Mouse (Mus musculus) adipocyte (in vitro differentiated cells): ENCODE measurements around the gene Vwa7.
A peak's percentile ranks its signal among the peaks of the same experiment; 100 is the strongest.
"Not testable (repeated sequence)": the region's sequence is repeated elsewhere in the genome, so short reads cannot be mapped to it uniquely, and the experiment has no call there.

ENCODE experiments used
- DNase-seq: peaks from one replicate; pipeline ENCODE4 v3.0.0-alpha.2; 2016; ENCODE audit warnings: low spot score

The Vwa7 gene

DNA sequence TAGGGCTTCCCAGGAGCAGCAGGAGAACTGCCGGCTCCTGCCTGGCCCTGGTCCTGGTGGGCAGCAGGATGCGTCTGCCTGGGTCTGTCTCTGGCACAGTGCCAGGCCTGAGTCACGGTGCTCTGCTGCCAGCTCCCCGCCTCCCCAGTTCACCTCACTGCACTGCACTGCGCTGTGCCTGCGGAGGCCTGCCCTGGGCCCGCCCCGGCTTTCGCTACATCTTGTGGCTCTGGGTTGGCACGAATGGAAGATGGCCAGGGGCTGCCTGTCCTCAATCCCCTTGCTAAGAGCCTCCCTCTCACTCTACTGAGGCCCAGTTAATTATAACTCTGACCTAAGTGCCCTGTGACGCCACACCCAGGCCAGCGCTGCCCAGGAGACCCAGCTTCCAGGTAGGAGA, at the start of gene Vwa7:
TSS of gene Vwa7 (plus strand) at position 204 of the 400 bp plus-strand sequence.
- no peak for DNase-seq

GRCm38 (mm10) chr17:34969822-34970221, 46.6 kb upstream of the Vwa7 start, which contains the start of gene Gm20481:
Gene Gm20481 (plus strand): TSS chr17:34969912.
- not testable (repeated sequence) for DNase-seq

DNA sequence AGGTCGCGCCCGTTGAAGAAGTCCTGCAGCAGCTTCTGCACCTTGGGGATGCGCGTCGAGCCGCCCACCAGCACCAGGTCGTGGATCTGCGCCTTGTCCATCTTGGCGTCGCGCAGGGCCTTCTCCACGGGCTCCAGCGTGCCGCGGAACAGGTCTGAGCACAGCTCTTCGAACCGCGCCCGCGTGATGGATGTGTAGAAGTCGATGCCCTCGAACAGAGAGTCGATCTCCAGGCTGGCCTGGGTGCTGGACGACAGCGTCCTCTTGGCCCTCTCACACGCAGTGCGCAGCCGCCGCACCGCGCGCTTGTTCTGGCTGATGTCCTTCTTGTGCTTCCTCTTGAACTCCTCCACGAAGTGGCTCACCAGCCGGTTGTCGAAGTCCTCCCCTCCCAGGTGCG, 45.5 kb upstream of the Vwa7 start:
- not testable (repeated sequence) for DNase-seq

- not testable (repeated sequence) for DNase-seq
These were observed 44.7 kb upstream of the Vwa7 start for GRCm38 (mm10) chr17:34971694-34972068.

DNA sequence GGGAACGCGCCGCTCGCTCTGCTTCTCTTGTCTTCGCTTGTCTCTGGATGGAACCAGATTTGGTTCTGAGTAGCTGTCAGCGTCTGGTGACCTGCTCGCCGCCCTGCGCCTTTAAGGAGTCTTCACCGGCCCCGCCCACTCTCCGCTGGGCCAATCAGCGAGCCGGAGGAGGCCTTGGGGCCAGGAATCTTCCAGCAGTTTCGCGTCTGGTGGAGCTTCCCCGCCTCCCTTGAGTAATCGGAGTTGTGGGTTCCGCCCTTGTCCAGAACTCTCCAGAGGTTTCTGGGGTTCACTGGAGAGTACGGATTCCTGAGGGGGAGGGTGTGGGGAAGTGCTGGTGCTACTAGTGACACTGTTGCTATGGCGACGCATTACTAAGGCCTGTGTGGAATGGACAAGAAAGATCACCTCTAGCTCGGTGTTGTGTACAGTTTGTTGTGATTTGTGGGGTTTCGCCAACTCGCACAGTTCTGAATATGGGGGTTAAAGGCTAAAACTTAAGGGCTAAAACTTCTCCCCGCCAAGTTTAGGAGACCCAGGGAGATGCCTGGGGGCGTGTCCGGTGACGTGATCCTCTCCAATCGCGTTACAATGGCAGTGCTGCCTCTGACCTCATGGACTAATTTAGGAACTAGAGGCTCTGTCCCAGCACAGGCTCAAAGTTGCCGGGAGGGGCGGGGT, 44.2 kb upstream of the Vwa7 start, which contains the start of the genes Hspa1a and Hspa1l:
TSS of gene Hspa1a (minus strand) at position 88 of the 681 bp plus-strand sequence.
TSS of gene Hspa1l (plus strand) at position 635 of the 681 bp plus-strand sequence.
- not testable (repeated sequence) for DNase-seq

GRCm38 (mm10) chr17:34975581-34976492, 40.5 kb upstream of the Vwa7 start:
- peak; percentile 72 for DNase-seq

DNA sequence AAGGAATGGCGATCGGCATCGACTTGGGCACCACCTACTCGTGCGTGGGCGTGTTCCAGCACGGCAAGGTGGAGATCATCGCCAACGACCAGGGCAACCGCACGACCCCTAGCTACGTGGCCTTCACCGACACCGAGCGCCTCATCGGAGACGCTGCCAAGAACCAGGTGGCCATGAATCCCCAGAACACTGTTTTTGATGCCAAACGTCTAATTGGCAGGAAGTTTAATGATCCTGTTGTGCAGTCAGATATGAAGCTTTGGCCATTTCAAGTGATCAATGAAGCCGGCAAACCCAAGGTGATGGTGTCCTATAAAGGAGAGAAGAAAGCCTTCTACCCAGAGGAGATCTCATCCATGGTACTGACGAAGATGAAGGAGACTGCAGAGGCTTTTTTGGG, 39.4 kb upstream of the Vwa7 start:
- DNase-seq: no peak

DNA sequence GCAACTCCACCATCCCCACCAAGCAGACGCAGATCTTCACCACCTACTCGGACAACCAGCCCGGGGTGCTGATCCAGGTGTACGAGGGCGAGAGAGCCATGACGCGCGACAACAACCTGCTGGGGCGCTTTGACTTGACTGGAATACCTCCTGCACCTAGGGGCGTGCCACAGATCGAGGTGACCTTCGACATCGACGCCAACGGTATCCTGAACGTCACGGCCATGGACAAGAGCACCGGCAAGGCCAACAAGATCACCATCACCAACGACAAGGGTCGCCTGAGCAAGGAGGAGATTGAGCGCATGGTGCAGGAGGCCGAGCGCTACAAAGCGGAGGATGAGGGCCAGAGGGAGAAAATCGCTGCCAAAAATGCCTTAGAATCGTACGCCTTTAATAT, 38.1 kb upstream of the Vwa7 start:
- no peak for DNase-seq

DNA sequence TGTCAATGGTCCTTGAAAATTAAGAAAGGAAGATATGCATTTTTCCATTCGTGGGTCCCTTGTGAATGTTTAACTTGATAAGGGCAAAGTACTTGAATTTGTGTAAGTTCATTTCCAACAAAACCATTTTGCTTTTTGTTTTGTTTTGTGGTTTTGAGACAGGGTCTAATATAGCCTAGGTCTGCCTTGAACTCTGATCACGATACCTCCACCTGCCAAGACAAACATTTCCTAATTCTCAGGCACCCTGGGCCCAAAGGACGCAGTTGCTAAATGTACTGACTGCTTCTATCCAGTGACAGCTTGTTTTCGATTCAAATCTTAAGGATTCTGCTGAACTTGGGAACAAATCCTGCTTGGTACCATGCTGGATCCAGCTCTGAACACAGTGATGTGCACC, 36.7 kb upstream of the Vwa7 start:
- DNase-seq: no peak

- peak; percentile 81 for DNase-seq
These were observed 35.7 kb upstream of the Vwa7 start for GRCm38 (mm10) chr17:34980655-34981054.

GRCm38 (mm10) chr17:34981690-34982180, 34.6 kb upstream of the Vwa7 start, which contains the start of gene Lsm2:
Gene Lsm2 (plus strand): TSS chr17:34981862.
- DNase-seq: peak; percentile 96

DNA sequence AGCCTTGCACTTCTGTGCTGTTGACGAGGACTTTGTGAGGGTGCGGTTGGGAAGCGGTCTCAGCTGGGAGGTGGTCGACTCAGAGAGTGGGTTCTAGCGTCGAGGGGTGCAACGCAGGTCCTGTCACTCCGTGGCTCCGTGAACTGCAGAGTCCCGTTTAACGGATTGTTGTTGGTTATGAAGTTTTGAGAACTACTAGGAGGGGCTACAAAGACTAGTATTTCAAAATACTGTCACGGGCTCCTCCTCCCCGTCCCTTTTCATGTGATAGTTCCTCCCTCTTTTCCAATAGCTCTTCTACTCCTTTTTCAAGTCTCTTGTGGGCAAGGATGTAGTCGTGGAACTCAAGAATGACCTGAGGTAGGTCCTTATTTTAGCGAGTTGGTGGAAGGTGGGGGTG, 34.1 kb upstream of the Vwa7 start:
- no peak for DNase-seq

GRCm38 (mm10) chr17:34984218-34984617, 32.2 kb upstream of the Vwa7 start:
- no peak for DNase-seq

DNA sequence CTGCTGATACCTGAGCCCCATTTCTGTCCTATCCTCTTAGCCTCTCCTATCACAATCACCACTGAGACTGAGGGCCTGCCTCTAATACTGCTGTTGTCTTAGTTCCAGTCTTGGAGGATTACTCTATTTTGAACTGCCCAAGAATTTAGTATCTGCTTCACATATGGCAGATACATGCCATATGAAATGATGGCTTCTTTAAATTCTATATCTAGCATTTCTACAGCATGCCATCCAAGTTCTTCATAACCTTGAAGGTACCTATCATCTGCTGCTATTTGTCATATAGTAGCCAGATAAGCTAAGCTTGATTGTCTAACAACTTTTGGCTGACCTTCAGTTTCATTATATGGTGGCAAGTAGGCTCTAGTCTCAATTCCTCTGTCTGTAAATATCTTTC, 21.6 kb upstream of the Vwa7 start:
- DNase-seq: no peak

DNA sequence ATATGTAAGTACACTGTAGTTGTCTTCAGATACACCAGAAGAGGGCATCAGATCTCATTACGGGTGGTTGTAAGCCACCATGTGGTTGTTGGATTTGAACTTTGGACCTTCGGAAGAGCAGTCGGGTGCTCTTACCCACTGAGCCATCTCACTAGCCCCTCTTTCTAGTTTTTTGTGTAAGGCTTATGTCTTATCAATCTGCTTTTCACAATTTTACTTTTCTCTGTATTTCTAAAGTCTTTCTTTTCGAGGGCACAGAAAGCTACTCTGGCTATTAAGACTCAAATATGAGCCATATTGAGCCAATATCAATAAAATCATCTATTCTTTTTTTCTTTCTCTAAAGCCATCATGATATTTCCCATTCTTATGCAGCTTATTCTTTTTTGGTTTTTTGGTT, 21.2 kb upstream of the Vwa7 start:
- not testable (repeated sequence) for DNase-seq

DNA sequence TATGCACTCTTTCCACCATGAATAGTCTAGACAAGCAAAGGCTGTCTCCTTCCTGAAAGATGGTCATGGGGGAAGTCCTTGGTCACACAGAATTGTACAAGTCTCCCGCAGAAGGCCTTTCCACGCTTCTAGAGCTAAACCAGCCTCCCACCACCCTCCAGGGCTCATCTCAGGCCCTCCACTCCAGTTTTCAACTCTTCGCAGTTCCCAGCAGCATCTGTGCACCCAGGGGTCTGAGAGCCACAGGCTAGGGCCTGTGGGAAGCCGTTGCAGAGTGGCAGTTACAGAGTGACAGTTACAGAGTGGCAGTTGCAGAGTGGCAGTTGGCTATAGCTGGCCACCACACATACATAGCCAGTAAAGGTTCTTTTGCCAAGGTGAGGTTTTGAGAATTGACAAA, 20.5 kb upstream of the Vwa7 start:
- DNase-seq: not testable (repeated sequence)

DNA sequence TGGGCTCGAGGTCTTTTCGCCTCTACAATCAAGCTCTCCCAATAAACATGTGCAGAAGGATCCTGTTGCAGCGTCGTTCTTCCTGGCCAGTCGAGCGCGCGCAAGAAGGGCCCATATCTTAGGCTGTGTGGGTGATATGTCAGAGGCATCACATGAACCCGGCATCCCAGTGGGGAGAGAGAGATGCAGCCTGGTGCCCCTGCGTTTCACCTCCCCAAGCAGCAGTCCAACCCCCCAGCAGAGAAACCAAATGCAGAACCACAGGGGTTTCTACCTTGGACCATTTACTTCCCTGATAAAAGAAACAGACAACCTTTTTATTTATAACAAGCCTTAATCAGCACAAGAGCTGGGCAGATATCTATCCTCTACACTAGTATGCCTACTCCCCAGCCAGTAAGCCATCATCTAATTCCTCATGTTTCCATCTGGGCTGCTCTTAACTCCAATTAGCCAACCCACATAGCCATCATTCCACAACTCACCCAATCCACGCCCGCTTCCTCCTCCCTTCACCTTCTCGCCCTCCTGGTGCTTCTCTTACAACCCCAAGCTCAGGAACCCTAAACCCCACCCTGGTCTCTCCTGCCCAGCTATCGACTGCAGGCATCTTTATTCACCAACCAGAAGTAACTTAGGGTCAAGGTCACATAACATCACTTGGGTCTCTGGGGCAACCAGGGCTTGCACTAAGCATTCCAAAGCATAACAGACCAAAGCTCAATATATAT, 19.8 kb upstream of the Vwa7 start:
- DNase-seq: no peak

DNA sequence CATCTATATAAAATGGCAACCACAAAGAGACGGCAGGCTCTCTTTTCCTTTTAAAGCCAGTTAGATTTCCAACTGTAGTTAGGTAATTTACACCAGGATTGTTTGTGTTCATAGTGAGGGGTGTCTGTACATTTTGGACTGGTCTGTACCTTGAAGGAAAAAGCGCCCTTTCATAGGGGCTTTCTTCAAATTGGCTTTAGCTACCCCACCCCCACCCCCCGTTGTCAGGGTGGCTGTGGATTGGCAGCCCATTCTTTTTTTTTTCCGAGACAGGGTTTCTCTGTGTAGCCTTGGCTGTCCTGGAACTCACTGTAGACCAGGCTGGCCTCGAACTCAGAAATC, 19.3 kb upstream of the Vwa7 start:
- DNase-seq: no peak

DNA sequence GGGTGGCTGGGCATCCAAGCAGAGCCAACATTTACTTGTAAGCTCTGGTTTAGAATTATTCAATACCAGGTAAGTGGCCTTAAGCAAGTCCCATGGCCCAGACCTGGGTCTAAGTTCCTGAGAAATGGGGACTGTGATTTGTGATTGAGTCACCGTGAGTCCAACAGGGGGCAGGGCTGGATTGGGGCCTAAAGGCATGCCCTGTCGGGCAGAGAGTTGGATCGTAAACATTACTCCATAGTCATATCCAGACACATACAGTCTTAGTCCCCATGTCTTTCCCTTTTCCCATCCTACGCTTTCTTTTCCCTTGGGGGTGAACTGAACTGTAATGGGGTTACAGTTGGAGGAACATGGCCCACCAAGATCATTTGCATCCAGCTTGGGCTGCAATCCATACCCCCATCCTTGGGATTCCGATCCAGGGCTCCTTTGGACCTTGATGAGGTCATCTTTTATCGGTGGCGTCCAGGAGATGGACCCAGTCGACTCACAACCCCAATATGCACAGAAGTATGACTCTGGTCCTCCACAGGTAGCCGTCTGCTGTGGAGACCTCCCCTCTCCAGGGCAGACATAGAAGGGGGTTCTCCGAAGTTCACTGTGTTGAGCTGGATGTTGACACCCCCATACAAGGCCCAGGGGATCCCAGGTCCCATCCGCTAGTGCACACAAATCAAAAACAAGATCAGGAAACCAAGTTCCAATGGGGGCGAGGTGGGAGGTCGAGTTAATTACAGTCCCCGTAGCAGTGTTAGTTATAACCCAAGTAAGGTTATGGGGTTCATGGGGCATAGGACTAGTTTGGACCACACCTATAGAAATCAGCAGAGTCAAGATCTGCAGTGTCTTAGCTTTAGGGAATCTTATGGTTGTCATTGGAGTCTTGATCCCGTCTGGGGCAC, 17.6 kb upstream of the Vwa7 start:
- no peak for DNase-seq

GRCm38 (mm10) chr17:34999871-35000716, 16.3 kb upstream of the Vwa7 start:
- not testable (repeated sequence) for DNase-seq
